Mouse (Mus musculus): ENCODE results near the gene Gda. TPM values are rescaled to one million over a fixed set of nuclear protein-coding genes. Genes with fewer than 3 reads are reported as not detected.

The Gda gene
- polyA plus RNA-seq, 1 experiment from 2014 or later, result 0.13 TPM

DNA sequence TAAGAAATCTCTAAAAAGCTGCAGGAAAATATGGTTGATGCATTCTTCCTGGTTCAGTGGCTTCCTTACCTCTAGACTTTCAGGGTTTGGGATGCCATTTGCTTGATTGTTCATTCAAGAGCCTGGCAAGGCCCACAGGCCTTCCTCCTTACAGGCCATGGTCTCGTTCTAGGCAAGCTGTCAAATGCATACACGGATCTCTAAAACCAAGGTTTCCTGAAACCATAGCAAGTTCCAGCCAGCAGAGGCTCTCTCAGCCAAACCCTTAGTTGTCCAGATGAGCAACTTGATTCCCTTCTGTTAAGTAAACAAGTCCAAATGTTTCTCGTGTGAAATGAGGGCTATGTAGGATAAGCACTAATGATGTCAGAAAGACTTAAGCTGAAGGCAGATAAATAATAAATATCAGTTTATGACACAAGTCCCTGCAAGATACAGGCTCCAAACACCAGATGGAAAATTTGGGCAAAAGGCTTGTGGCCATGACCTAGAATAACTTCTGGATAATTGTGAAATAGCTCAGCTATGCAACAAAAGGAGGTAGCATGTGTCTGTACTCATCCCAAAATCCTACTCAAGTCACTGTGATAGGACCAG, 34.0 kb downstream of the Gda start:
- Histone ChIP-seq H3K9me3 (replicated peaks; ENCODE audit: control insufficient read depth, low read length) (no peaks in the 10 kb centered on the region), H3K4me2 (ENCODE audit: low read depth, low read length) (no peak overlapping the region), H3K4me1 (ENCODE audit: control insufficient read depth, insufficient read depth, low read length) (no peaks in the 10 kb centered on the region), H3K27ac (replicated peaks; ENCODE audit: low read depth, low read length) (no peak overlapping the region), H3K4me3 (ENCODE audit: low read depth, low read length) (no peak overlapping the region), H3K27me3 (ENCODE audit: control insufficient read depth, insufficient read depth, low read length) (no peaks in the 10 kb centered on the region), H3K36me3 (replicated peaks; ENCODE audit: control insufficient read depth, insufficient read depth, low read depth, low read length) (no peaks in the 10 kb centered on the region), H3K9ac (replicated peaks; ENCODE audit: low read length) (no peak overlapping the region)
- ATAC-seq (replicated peaks; ENCODE audit: insufficient number of reproducible peaks, low FRiP score, low TSS enrichment, low read depth) (no peak), DNase-seq (ENCODE audit: low spot score) (no peak)
- 62% methylated on average over 3 of the region's 3 CpGs for WGBS

DNA sequence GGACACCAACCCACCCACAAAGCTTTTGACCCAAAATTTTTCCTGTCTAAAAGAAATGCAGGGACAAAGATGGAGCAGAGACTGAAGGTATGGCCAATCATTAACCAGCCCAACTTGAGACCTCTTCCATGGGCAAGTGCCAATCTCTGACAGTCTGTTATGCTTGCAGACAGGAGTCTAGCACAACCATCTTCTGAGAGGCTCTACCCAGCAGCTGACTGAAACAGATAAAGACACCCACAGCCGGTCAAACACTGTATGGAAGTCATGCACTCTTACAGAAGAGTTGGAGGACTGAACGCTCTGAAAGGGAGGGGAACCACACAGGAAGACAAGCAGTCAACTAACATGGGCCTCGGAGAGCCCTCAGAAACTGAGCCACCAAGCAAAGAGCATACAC, 36.7 kb downstream of the Gda start:
- DNase-seq (ENCODE audit: low spot score) (no peak), ATAC-seq (replicated peaks; ENCODE audit: insufficient number of reproducible peaks, low FRiP score, low TSS enrichment, low read depth) (no peak)
- no peak overlapping the region for H3K27ac ChIP-seq (replicated peaks; ENCODE audit: low read depth, low read length)
- WGBS, result 83% methylated on average over 3 of the region's 3 CpGs
- H3K36me3 ChIP-seq (replicated peaks; ENCODE audit: control insufficient read depth, insufficient read depth, low read depth, low read length), result no peaks in the 10 kb centered on the region
- H3K9me3 ChIP-seq (replicated peaks; ENCODE audit: control insufficient read depth, low read length), result no peaks in the 10 kb centered on the region
- no peak overlapping the region for H3K4me3 ChIP-seq (ENCODE audit: low read depth, low read length)
- H3K9ac ChIP-seq (replicated peaks; ENCODE audit: low read length), result no peak overlapping the region
- no peak overlapping the region for H3K4me2 ChIP-seq (ENCODE audit: low read depth, low read length)
- H3K4me1 ChIP-seq (ENCODE audit: control insufficient read depth, insufficient read depth, low read length), result no peaks in the 10 kb centered on the region
- H3K27me3 ChIP-seq (ENCODE audit: control insufficient read depth, insufficient read depth, low read length), result no peaks in the 10 kb centered on the region

DNA sequence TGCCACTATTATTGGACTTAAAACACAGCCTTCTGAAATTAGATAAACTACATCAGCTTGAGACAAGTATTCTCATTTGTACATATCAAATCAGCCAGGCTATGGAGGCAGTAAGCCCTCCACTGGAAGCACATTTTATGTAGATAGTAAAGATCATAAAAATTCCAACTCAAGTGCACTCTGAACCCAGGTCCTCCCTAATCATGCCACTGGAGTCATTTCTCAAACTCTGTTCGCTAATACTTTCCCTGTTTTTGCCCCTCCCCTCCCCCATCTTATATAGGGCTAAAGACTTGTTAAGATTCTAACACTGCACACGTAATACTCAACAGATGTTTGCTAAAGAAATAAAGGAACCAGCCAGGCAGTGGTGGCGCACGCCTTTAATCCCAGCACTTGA, 39.9 kb downstream of the Gda start:
- H3K9ac ChIP-seq (replicated peaks; ENCODE audit: low read length), result no peak overlapping the region
- DNase-seq (ENCODE audit: low spot score), result no peak
- H3K4me1 ChIP-seq (ENCODE audit: control insufficient read depth, insufficient read depth, low read length), result no peaks in the 10 kb centered on the region
- WGBS, result 73% methylated on average over 4 of the region's 4 CpGs
- no peaks in the 10 kb centered on the region for H3K9me3 ChIP-seq (replicated peaks; ENCODE audit: control insufficient read depth, low read length)
- no peaks in the 10 kb centered on the region for H3K36me3 ChIP-seq (replicated peaks; ENCODE audit: control insufficient read depth, insufficient read depth, low read depth, low read length)
- no peak overlapping the region for H3K27ac ChIP-seq (replicated peaks; ENCODE audit: low read depth, low read length)
- H3K4me3 ChIP-seq (ENCODE audit: low read depth, low read length), result no peak overlapping the region
- no peak overlapping the region for H3K4me2 ChIP-seq (ENCODE audit: low read depth, low read length)
- ATAC-seq (replicated peaks; ENCODE audit: insufficient number of reproducible peaks, low FRiP score, low TSS enrichment, low read depth), result no peak
- no peaks in the 10 kb centered on the region for H3K27me3 ChIP-seq (ENCODE audit: control insufficient read depth, insufficient read depth, low read length)

DNA sequence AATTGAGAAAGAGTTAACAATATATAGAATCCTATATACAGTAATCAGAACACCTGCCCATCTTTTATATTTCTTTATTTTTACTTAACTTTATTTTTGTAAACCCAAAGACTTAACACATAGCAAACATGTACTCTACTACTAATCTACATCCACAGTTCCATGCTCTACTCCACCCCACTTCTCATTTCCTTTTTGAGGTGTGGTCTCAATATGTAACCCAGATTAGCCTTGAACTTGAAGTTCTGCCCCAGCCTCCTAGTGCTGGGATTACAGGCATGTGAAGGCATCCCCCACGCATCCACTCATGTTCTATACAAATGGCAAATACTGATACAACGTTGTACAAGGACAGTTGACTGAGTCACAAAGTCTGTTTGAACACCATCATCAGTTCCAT, 40.4 kb downstream of the Gda start:
- ATAC-seq (replicated peaks; ENCODE audit: insufficient number of reproducible peaks, low FRiP score, low TSS enrichment, low read depth) (no peak), DNase-seq (ENCODE audit: low spot score) (no peak)
- no peak overlapping the region for H3K9ac ChIP-seq (replicated peaks; ENCODE audit: low read length)
- H3K4me3 ChIP-seq (ENCODE audit: low read depth, low read length), result no peak overlapping the region
- no peak overlapping the region for H3K4me2 ChIP-seq (ENCODE audit: low read depth, low read length)
- no peak overlapping the region for H3K27ac ChIP-seq (replicated peaks; ENCODE audit: low read depth, low read length)
- WGBS, result 87% methylated on average over 2 of the region's 2 CpGs
- no peaks in the 10 kb centered on the region for H3K4me1 ChIP-seq (ENCODE audit: control insufficient read depth, insufficient read depth, low read length)
- H3K9me3 ChIP-seq (replicated peaks; ENCODE audit: control insufficient read depth, low read length), result no peaks in the 10 kb centered on the region
- H3K27me3 ChIP-seq (ENCODE audit: control insufficient read depth, insufficient read depth, low read length), result no peaks in the 10 kb centered on the region
- H3K36me3 ChIP-seq (replicated peaks; ENCODE audit: control insufficient read depth, insufficient read depth, low read depth, low read length), result no peaks in the 10 kb centered on the region

DNA sequence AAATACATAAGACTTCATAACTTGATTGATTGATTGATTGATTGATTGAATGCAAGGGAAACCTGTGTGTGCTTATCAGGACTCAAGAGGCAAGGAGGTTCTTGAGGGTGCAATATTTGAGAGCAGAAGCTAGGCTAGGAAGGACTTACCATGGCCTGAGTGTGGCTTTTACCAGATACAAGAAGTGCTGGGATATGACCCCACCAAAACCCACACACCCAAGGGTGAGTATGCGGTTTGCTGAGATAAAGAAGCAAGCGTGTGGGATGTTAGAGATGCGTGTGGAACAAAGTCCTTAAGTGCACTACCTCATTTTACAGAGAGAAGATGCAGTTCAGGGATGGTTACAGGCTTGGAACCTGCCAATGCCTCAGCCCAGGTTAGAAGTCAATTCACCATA, 41.0 kb downstream of the Gda start:
- Histone ChIP-seq H3K4me1 (ENCODE audit: control insufficient read depth, insufficient read depth, low read length) (no peaks in the 10 kb centered on the region), H3K27ac (replicated peaks; ENCODE audit: low read depth, low read length) (no peak overlapping the region), H3K4me3 (ENCODE audit: low read depth, low read length) (no peak overlapping the region), H3K4me2 (ENCODE audit: low read depth, low read length) (no peak overlapping the region), H3K9me3 (replicated peaks; ENCODE audit: control insufficient read depth, low read length) (no peaks in the 10 kb centered on the region), H3K27me3 (ENCODE audit: control insufficient read depth, insufficient read depth, low read length) (no peaks in the 10 kb centered on the region), H3K9ac (replicated peaks; ENCODE audit: low read length) (no peak overlapping the region), H3K36me3 (replicated peaks; ENCODE audit: control insufficient read depth, insufficient read depth, low read depth, low read length) (no peaks in the 10 kb centered on the region)
- ATAC-seq (replicated peaks; ENCODE audit: insufficient number of reproducible peaks, low FRiP score, low TSS enrichment, low read depth) (no peak), DNase-seq (ENCODE audit: low spot score) (no peak)
- 91% methylated on average over 3 of the region's 3 CpGs for WGBS

DNA sequence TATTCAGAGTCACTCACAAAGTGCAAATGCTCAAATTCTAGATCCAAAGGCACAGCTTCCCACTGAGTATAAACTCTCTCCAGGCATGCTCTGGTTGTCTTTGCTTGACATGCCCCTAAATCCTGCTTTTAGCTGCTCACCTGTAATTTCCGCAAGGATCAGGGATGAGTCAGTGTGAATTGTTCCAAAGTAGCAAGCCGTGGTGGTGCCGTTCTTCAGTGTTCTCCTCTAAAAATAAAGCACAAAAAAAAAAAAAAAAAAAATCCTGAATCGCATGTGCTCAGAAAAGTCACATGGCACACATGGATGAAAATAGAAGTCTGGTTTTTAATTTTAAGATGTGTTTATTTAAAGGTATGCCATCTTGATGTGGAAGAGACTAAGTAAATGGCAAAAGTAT, 47.9 kb downstream of the Gda start:
- 90% methylated on average over 4 of the region's 4 CpGs for WGBS
- Histone ChIP-seq H3K4me2 (ENCODE audit: low read depth, low read length) (no peak overlapping the region), H3K9me3 (replicated peaks; ENCODE audit: control insufficient read depth, low read length) (no peaks in the 10 kb centered on the region), H3K4me1 (ENCODE audit: control insufficient read depth, insufficient read depth, low read length) (no peaks in the 10 kb centered on the region), H3K27ac (replicated peaks; ENCODE audit: low read depth, low read length) (no peak overlapping the region), H3K27me3 (ENCODE audit: control insufficient read depth, insufficient read depth, low read length) (no peaks in the 10 kb centered on the region), H3K36me3 (replicated peaks; ENCODE audit: control insufficient read depth, insufficient read depth, low read depth, low read length) (no peaks in the 10 kb centered on the region), H3K4me3 (ENCODE audit: low read depth, low read length) (no peak overlapping the region), H3K9ac (replicated peaks; ENCODE audit: low read length) (no peak overlapping the region)
- DNase-seq (ENCODE audit: low spot score), result no peak
- ATAC-seq (replicated peaks; ENCODE audit: insufficient number of reproducible peaks, low FRiP score, low TSS enrichment, low read depth), result no peak

DNA sequence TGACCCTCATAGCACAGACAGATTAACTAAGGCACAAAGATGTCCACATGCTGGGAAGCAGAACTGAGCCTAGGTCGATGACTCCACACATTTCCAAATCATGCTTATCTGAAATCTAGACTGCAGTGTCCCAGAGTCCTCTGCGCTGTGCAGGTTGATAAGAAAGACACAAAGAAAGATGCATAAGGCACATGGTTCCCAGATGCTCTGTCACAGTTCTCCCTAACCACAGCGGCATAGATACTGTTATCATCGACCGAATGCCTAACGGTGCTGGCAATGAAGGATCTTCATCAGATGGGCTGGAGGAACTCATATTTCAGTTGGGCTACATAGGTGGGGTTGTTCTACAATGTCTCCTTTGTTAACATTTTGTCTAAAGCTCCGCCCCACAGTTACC, 49.5 kb downstream of the Gda start:
- DNase-seq (ENCODE audit: low spot score) (no peak), ATAC-seq (replicated peaks; ENCODE audit: insufficient number of reproducible peaks, low FRiP score, low TSS enrichment, low read depth) (no peak)
- Histone ChIP-seq H3K4me2 (ENCODE audit: low read depth, low read length) (no peak overlapping the region), H3K27ac (replicated peaks; ENCODE audit: low read depth, low read length) (no peak overlapping the region), H3K36me3 (replicated peaks; ENCODE audit: control insufficient read depth, insufficient read depth, low read depth, low read length) (no peaks in the 10 kb centered on the region), H3K4me1 (ENCODE audit: control insufficient read depth, insufficient read depth, low read length) (no peaks in the 10 kb centered on the region), H3K9ac (replicated peaks; ENCODE audit: low read length) (no peak overlapping the region), H3K9me3 (replicated peaks; ENCODE audit: control insufficient read depth, low read length) (no peaks in the 10 kb centered on the region), H3K4me3 (ENCODE audit: low read depth, low read length) (no peak overlapping the region), H3K27me3 (ENCODE audit: control insufficient read depth, insufficient read depth, low read length) (no peaks in the 10 kb centered on the region)
- WGBS, result 91% methylated on average over 7 of the region's 7 CpGs

DNA sequence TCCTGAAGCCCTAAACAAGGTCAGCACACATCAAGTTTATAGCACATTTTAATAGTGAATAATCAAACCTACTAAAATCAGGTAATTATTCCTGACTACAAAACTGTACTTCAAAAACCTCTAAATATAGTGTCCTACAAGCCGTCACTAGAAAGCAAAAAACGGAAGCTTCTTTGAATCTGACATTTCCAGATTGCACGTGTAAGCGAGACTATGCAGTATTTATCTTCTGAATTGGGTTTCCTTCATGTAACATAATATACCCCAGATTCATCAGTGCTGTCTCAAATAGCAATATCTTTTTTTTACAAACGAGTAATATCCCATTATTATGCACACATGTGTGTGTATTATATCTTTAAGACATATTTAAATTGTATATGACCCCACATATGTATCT, 54.8 kb downstream of the Gda start:
- WGBS, result 89% methylated on average over 5 of the region's 5 CpGs
- H3K36me3 ChIP-seq (replicated peaks; ENCODE audit: control insufficient read depth, insufficient read depth, low read depth, low read length), result no peaks in the 10 kb centered on the region
- no peak overlapping the region for H3K27ac ChIP-seq (replicated peaks; ENCODE audit: low read depth, low read length)
- no peaks in the 10 kb centered on the region for H3K9me3 ChIP-seq (replicated peaks; ENCODE audit: control insufficient read depth, low read length)
- no peak overlapping the region for H3K4me3 ChIP-seq (ENCODE audit: low read depth, low read length)
- no peaks in the 10 kb centered on the region for H3K4me1 ChIP-seq (ENCODE audit: control insufficient read depth, insufficient read depth, low read length)
- H3K27me3 ChIP-seq (ENCODE audit: control insufficient read depth, insufficient read depth, low read length), result no peaks in the 10 kb centered on the region
- DNase-seq (ENCODE audit: low spot score) (no peak), ATAC-seq (replicated peaks; ENCODE audit: insufficient number of reproducible peaks, low FRiP score, low TSS enrichment, low read depth) (no peak)
- H3K4me2 ChIP-seq (ENCODE audit: low read depth, low read length), result no peak overlapping the region
- H3K9ac ChIP-seq (replicated peaks; ENCODE audit: low read length), result no peak overlapping the region
